Mouse (Mus musculus) hindbrain, postnatal 0 days (tissue): ENCODE results near the gene Gna15. TPM values are rescaled to one million over a fixed set of nuclear protein-coding genes. Genes with fewer than 3 reads are reported as not detected.

Experiments used
- ATAC-seq: fragments of 200-750 bp; cut with Nextera tagmentation; 2 replicates; pipeline ENCODE4 v1.8.0; 2017; ENCODE audit warnings: mild to moderate bottlenecking, moderate TSS enrichment, moderate library complexity
- DNase-seq: peaks from one replicate; pipeline ENCODE4 v3.0.0-alpha.2; 2015; ENCODE audit warnings: low spot score
- H3K27ac ChIP-seq: fragments of 300-500 bp; sonication (generic); 2 replicates; pipeline ENCODE4 v1.5.1; 2014; ENCODE audit warnings: mild to moderate bottlenecking
- H3K27me3 ChIP-seq: fragments of 300-500 bp; sonication (generic); 2 replicates; pipeline ENCODE4 v1.6.1; 2014; ENCODE audit warnings: low read length, mixed read lengths; ENCODE audit not compliant: insufficient read depth
- H3K36me3 ChIP-seq: fragments of 300-500 bp; sonication (generic); 2 replicates; pipeline ENCODE4 v1.6.1; 2014; ENCODE audit warnings: low read length, mixed read lengths; ENCODE audit not compliant: insufficient read depth
- H3K4me1 ChIP-seq: fragments of 300-500 bp; sonication (generic); 2 replicates; pipeline ENCODE4 v1.6.1; 2014; ENCODE audit warnings: antibody characterized with exemption, low read length, mixed read lengths; ENCODE audit not compliant: insufficient read depth
- H3K4me2 ChIP-seq: fragments of 300-500 bp; sonication (generic); 2 replicates; pipeline ENCODE4 v1.6.1; 2014; ENCODE audit warnings: low read depth, mild to moderate bottlenecking, low read length, moderate library complexity, mixed read lengths
- H3K4me3 ChIP-seq: fragments of 300-500 bp; sonication (generic); 2 replicates; pipeline ENCODE4 v1.5.1; 2014; ENCODE audit warnings: low read length
- H3K9ac ChIP-seq: fragments of 300-500 bp; sonication (generic); replicated peaks from 2 replicates; pipeline ENCODE4 v1.6.1; 2014; ENCODE audit warnings: mild to moderate bottlenecking, low read length, moderate library complexity, mixed read lengths
- H3K9me3 ChIP-seq: fragments of 300-500 bp; sonication (generic); 2 replicates; pipeline ENCODE4 v1.6.1; 2016; ENCODE audit warnings: low read length, mixed read lengths
- CTCF ChIP-seq: IDR thresholded peaks from 2 replicates; pipeline ENCODE4 v1.5.1; 2016; ENCODE audit warnings: antibody characterized with exemption, control low read depth, low read depth
- WGBS: fragments of 180-500 bp; shearing (Covaris S2); extraction: QIAGEN DNeasy Blood & Tissue Kit; methylation state at CpG from one replicate; pipeline ENCODE4 v1.1.7; 2014; 5-methylcytosine and 5-hydroxymethylcytosine counted together
- polyA plus RNA-seq: library from polyadenylated mRNA; unstranded; fragments of >200 nt; fragmentation: Nextera tagmentation; extraction: Ambion mirVana; gene quantifications from 2 replicates; pipeline ENCODE4 v1.2.1, GENCODE M21; 2015
- total RNA-seq: library from RNA; depleted of rRNA; stranded (reverse); fragments of >200 nt; gene quantifications from 2 replicates; pipeline ENCODE4 v1.2.3, GENCODE M21; 2014

Gna15 gene
- total and polyA plus RNA-seq, 2 experiments from 2014 or later = 1.2 to 2.5 TPM

DNA sequence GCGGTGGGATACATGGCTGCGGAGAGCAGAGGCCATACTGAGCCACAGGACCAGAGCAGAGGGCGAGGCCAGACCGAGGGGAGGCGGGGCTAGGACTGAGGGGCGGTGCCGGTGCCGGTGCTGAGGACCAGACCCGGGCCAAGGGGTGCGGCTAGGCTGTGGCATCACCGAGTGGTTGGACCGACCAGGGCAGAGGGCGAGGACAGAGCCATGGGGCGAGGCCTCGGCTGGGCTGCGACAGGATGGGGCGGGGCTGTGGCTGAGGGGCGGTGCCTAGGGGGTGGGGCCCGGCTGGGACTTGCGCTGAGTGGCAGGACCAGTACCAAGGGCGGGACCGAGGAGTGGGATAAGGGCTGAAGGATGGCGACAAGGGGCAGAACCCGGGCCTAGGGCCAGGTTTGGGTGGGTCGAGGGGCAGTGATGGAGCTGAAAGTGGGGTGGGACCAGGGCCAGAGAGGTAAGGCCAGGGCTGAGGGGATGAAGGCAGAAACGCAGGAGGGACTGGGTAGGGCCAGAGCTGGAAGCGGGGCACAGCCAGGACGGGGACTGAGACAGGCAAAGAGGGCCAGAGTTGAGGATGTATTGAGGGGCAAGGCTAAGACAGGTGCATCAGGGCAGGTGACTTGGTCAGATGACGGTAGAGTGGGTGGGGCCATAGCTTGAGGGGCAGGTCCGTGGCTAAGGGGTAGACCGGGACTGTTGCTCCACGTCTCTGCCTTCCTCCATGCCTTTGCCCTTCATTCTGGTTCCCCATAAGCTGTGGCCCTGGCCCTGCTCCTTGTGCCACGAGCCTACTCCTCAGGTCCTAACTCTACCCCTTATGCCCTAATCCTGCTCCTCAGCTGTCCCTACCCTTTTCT is 59.4 kb downstream of the Gna15 start:
- H3K27ac ChIP-seq = no peak overlapping the region
- 7% methylated on average over 31 of the region's 33 CpGs for WGBS
- peak overlapping the region; percentile 9; the same call in 1 of the 2 replicates for H3K4me3 ChIP-seq
- peaks cover 12% of the 10 kb centered on the region; the same call in 1 of the 2 replicates for H3K36me3 ChIP-seq
- TF ChIP-seq CTCF = no peak
- H3K4me2 ChIP-seq = peak overlapping the region; percentile 38
- H3K4me1 ChIP-seq = no peaks in the 10 kb centered on the region
- 0 out of 2 replicates have a peak, but pooled peaks cover 4% of the 10 kb centered on the region for H3K27me3 ChIP-seq
- peak; percentile 45 for DNase-seq
- H3K9me3 ChIP-seq = no peaks in the 10 kb centered on the region
- ATAC-seq = peak; percentile 74
- H3K9ac ChIP-seq = no peak overlapping the region

DNA sequence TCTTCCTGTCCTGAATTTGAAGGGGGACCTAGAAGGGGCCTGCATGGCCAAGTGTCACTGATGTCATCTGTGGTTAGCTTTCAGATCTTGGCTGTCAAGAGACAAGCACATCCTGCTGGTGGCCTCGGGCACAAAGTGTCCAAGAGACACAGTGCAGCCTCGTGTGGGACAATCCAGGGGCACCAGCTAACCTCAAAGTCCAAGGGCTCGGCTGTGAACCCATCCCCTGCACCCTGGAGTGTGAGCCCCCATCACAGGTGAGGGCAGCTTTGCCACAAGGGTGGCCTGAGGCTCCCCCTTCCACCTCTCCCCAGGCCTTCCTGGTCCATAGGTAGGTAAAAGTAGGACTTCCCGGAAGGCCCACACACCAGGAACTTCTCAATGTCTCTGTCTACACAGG is 60.5 kb downstream of the Gna15 start:
- ATAC-seq = no peak
- H3K36me3 ChIP-seq = peaks cover 12% of the 10 kb centered on the region; the same call in 1 of the 2 replicates
- H3K9ac ChIP-seq = no peak overlapping the region
- no peak overlapping the region for H3K27ac ChIP-seq
- TF ChIP-seq CTCF = no peak
- H3K4me2 ChIP-seq = no peak overlapping the region
- no peaks in the 10 kb centered on the region for H3K4me1 ChIP-seq
- 61% methylated on average over 4 of the region's 4 CpGs for WGBS
- no peaks in the 10 kb centered on the region for H3K9me3 ChIP-seq
- DNase-seq = no peak
- H3K27me3 ChIP-seq = 0 out of 2 replicates have a peak, but pooled peaks cover 4% of the 10 kb centered on the region
- H3K4me3 ChIP-seq = no peak overlapping the region

- Histone ChIP-seq H3K9ac (no peak overlapping the region), H3K36me3 (peaks cover 12% of the 10 kb centered on the region; the same call in 1 of the 2 replicates), H3K4me3 (no peak overlapping the region), H3K4me1 (no peaks in the 10 kb centered on the region), H3K27me3 (0 out of 2 replicates have a peak, but pooled peaks cover 4% of the 10 kb centered on the region), H3K4me2 (no peak overlapping the region), H3K9me3 (no peaks in the 10 kb centered on the region), H3K27ac (no peak overlapping the region)
- ATAC-seq = no peak
- 73% methylated on average over 7 of the region's 7 CpGs for WGBS
- TF ChIP-seq CTCF = no peak
- no peak for DNase-seq
Observed at GRCm38 (mm10) chr10:81462917-81463316, 61.1 kb downstream of the Gna15 start.

GRCm38 (mm10) chr10:81462415-81462804 is 61.6 kb downstream of the Gna15 start:
- no peak overlapping the region for H3K27ac ChIP-seq
- no peak overlapping the region for H3K4me2 ChIP-seq
- peaks cover 10% of the 10 kb centered on the region; the same call in 1 of the 2 replicates for H3K36me3 ChIP-seq
- 0 out of 2 replicates have a peak, but pooled peaks cover 4% of the 10 kb centered on the region for H3K27me3 ChIP-seq
- DNase-seq (no peak), ATAC-seq (no peak)
- H3K4me3 ChIP-seq = no peak overlapping the region
- WGBS = 43% methylated on average over 7 of the region's 7 CpGs
- no peak overlapping the region for H3K9ac ChIP-seq
- H3K4me1 ChIP-seq = no peaks in the 10 kb centered on the region
- H3K9me3 ChIP-seq = no peaks in the 10 kb centered on the region
- no peak for TF ChIP-seq CTCF

GRCm38 (mm10) chr10:81461673-81462414 is 62.2 kb downstream of the Gna15 start:
- DNase-seq (no peak), ATAC-seq (no peak)
- Histone ChIP-seq H3K4me3 (no peak overlapping the region), H3K4me1 (no peaks in the 10 kb centered on the region), H3K9me3 (no peaks in the 10 kb centered on the region), H3K27ac (no peak overlapping the region), H3K36me3 (peaks cover 4% of the 10 kb centered on the region; the same call in 1 of the 2 replicates), H3K27me3 (0 out of 2 replicates have a peak, but pooled peaks cover 4% of the 10 kb centered on the region), H3K4me2 (no peak overlapping the region), H3K9ac (no peak overlapping the region)
- WGBS = 19% methylated on average over 16 of the region's 16 CpGs
- no peak for TF ChIP-seq CTCF

DNA sequence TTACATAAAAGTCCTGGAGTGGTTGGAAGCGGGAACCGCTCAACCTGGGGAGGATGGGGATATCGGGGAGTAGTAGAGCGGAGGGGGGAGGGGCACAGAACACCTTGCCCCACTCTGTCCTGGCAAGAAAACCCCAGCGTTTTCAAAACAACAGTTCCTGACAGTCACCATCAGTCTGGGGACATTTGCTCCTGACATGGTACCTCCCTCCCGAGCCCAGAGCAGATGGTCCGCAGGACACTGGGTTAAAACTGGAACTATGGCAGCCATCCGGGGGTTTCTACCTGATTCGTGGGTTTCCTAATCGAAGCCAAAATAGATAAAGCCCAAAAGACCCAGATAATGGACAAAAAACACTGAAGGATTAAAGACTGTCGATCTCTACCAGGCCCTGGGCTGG is 63.1 kb downstream of the Gna15 start:
- Histone ChIP-seq H3K4me3 (no peak overlapping the region), H3K36me3 (no peaks in the 10 kb centered on the region), H3K27ac (no peak overlapping the region), H3K4me2 (no peak overlapping the region), H3K4me1 (no peaks in the 10 kb centered on the region), H3K9me3 (no peaks in the 10 kb centered on the region), H3K9ac (no peak overlapping the region), H3K27me3 (0 out of 2 replicates have a peak, but pooled peaks cover 4% of the 10 kb centered on the region)
- no peak for TF ChIP-seq CTCF
- DNase-seq = no peak
- WGBS = 38% methylated on average over 11 of the region's 11 CpGs
- ATAC-seq = no peak
